Mouse (Mus musculus): ENCODE results near the gene Ccl26. TPM values are rescaled to one million over a fixed set of nuclear protein-coding genes. Genes with fewer than 3 reads are reported as not detected.
"Not testable (repeated sequence)": the region's sequence is repeated elsewhere in the genome, so short reads cannot be mapped to it uniquely, and the experiment has no call there.

The Ccl26 gene
- polyA plus RNA-seq (2015; fragmentation: Nextera tagmentation; extraction: Ambion mirVana), result not detected in 2 replicates

- Histone ChIP-seq H3K4me3 (replicated peaks; ENCODE audit: low read length) (no peak within 1 kb of the TSS), H3K36me3 (ENCODE audit: control insufficient read depth, insufficient read depth) (no peaks in the 10 kb centered on the region), H3K27ac (ENCODE audit: low read length) (no peak within 1 kb of the TSS), H3K4me2 (ENCODE audit: low read length) (no peak within 1 kb of the TSS), H3K9me3 (ENCODE audit: control insufficient read depth, low read length) (no peaks in the 10 kb centered on the region), H3K9ac (replicated peaks; ENCODE audit: low read depth, low read length) (no peak within 1 kb of the TSS), H3K27me3 (replicated peaks; ENCODE audit: control insufficient read depth, insufficient read depth, low read length) (no peaks in the 10 kb centered on the region), H3K4me1 (replicated peaks; ENCODE audit: control insufficient read depth, insufficient read depth, low read length) (no peaks in the 10 kb centered on the region)
- 89% methylated on average over 3 of the region's 3 CpGs for whole genome bisulfite sequencing
- ATAC-seq, result no peak
Measured at GRCm38 (mm10) chr5:135563469-135563868, at the start of gene Ccl26. TSS of gene Ccl26 (minus strand) at chr5:135563569.

GRCm38 (mm10) chr5:135609794-135610193 is 46.4 kb upstream of the Ccl26 start:
- WGBS, result 78% methylated on average over 4 of the region's 4 CpGs
- no peaks in the 10 kb centered on the region for H3K27me3 ChIP-seq (replicated peaks; ENCODE audit: control insufficient read depth, insufficient read depth, low read length)
- ATAC-seq, result no peak

GRCm38 (mm10) chr5:135607581-135607980 is 44.2 kb upstream of the Ccl26 start:
- H3K27ac ChIP-seq (ENCODE audit: low read length), result no peak overlapping the region
- H3K4me3 ChIP-seq (replicated peaks; ENCODE audit: low read length), result no peak overlapping the region
- ATAC-seq, result no peak
- H3K4me1 ChIP-seq (replicated peaks; ENCODE audit: control insufficient read depth, insufficient read depth, low read length), result no peaks in the 10 kb centered on the region
- H3K9ac ChIP-seq (replicated peaks; ENCODE audit: low read depth, low read length), result no peak overlapping the region
- H3K27me3 ChIP-seq (replicated peaks; ENCODE audit: control insufficient read depth, insufficient read depth, low read length), result no peaks in the 10 kb centered on the region
- WGBS, result 38% methylated on average over 1 of the region's 1 CpGs
- no peaks in the 10 kb centered on the region for H3K36me3 ChIP-seq (ENCODE audit: control insufficient read depth, insufficient read depth)
- no peak overlapping the region for H3K4me2 ChIP-seq (ENCODE audit: low read length)
- H3K9me3 ChIP-seq (ENCODE audit: control insufficient read depth, low read length), result peaks cover 3% of the 10 kb centered on the region; the same call in 1 of the 2 replicates

More at GRCm38 (mm10) chr5:135609794-135610193, 46.4 kb upstream of the Ccl26 start:
- Histone ChIP-seq H3K4me1 (replicated peaks; ENCODE audit: control insufficient read depth, insufficient read depth, low read length) (no peaks in the 10 kb centered on the region), H3K27ac (ENCODE audit: low read length) (no peak overlapping the region), H3K4me3 (replicated peaks; ENCODE audit: low read length) (no peak overlapping the region), H3K9ac (replicated peaks; ENCODE audit: low read depth, low read length) (no peak overlapping the region), H3K4me2 (ENCODE audit: low read length) (no peak overlapping the region), H3K9me3 (ENCODE audit: control insufficient read depth, low read length) (no peaks in the 10 kb centered on the region; the same call in 1 of the 2 replicates), H3K36me3 (ENCODE audit: control insufficient read depth, insufficient read depth) (no peaks in the 10 kb centered on the region)

- not testable (repeated sequence) for H3K9ac ChIP-seq (replicated peaks; ENCODE audit: low read depth, low read length); H3K36me3 ChIP-seq (ENCODE audit: control insufficient read depth, insufficient read depth); H3K9me3 ChIP-seq (ENCODE audit: control insufficient read depth, low read length); H3K27me3 ChIP-seq (replicated peaks; ENCODE audit: control insufficient read depth, insufficient read depth, low read length); H3K4me2 ChIP-seq (ENCODE audit: low read length); H3K27ac ChIP-seq (ENCODE audit: low read length); ATAC-seq; H3K4me3 ChIP-seq (replicated peaks; ENCODE audit: low read length); H3K4me1 ChIP-seq (replicated peaks; ENCODE audit: control insufficient read depth, insufficient read depth, low read length)
- no CpG with 5 or more reads among the region's 1 CpGs for WGBS
Measured at GRCm38 (mm10) chr5:135606717-135607116, 43.3 kb upstream of the Ccl26 start.

DNA sequence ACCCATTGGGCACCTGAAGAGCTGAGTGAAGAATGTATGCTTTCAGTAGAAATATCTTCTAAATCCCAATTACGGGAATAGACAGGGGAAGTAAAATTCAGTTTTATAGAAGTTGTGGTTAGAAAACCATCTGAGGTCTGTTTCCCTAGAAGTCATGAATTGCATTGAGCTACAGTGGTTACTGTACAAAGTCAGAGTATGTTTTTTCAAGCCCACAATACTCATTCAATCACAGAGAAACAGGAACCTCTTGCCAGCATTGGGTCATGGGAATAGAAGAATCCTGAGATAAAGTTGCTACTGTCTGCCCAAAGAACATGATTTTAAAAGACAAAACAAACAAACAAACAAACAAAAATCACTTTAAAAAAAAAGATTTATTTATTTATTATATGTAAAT is 41.3 kb upstream of the Ccl26 start:
- not testable (repeated sequence) for H3K27ac ChIP-seq (ENCODE audit: low read length); H3K4me1 ChIP-seq (replicated peaks; ENCODE audit: control insufficient read depth, insufficient read depth, low read length); H3K4me3 ChIP-seq (replicated peaks; ENCODE audit: low read length); H3K36me3 ChIP-seq (ENCODE audit: control insufficient read depth, insufficient read depth); H3K9ac ChIP-seq (replicated peaks; ENCODE audit: low read depth, low read length); H3K27me3 ChIP-seq (replicated peaks; ENCODE audit: control insufficient read depth, insufficient read depth, low read length); H3K9me3 ChIP-seq (ENCODE audit: control insufficient read depth, low read length); ATAC-seq; H3K4me2 ChIP-seq (ENCODE audit: low read length)
- no CpG with 5 or more reads among the region's 1 CpGs for WGBS

- no peak for ATAC-seq
- Histone ChIP-seq H3K27me3 (replicated peaks; ENCODE audit: control insufficient read depth, insufficient read depth, low read length) (no peaks in the 10 kb centered on the region), H3K9me3 (ENCODE audit: control insufficient read depth, low read length) (peaks cover 5% of the 10 kb centered on the region; the same call in 1 of the 2 replicates), H3K4me3 (replicated peaks; ENCODE audit: low read length) (no peak overlapping the region), H3K27ac (ENCODE audit: low read length) (no peak overlapping the region), H3K4me1 (replicated peaks; ENCODE audit: control insufficient read depth, insufficient read depth, low read length) (no peaks in the 10 kb centered on the region), H3K9ac (replicated peaks; ENCODE audit: low read depth, low read length) (no peak overlapping the region), H3K4me2 (ENCODE audit: low read length) (no peak overlapping the region), H3K36me3 (ENCODE audit: control insufficient read depth, insufficient read depth) (no peaks in the 10 kb centered on the region)
- 82% methylated on average over 12 of the region's 12 CpGs for WGBS
Measured at GRCm38 (mm10) chr5:135589996-135590784, 26.8 kb upstream of the Ccl26 start.

DNA sequence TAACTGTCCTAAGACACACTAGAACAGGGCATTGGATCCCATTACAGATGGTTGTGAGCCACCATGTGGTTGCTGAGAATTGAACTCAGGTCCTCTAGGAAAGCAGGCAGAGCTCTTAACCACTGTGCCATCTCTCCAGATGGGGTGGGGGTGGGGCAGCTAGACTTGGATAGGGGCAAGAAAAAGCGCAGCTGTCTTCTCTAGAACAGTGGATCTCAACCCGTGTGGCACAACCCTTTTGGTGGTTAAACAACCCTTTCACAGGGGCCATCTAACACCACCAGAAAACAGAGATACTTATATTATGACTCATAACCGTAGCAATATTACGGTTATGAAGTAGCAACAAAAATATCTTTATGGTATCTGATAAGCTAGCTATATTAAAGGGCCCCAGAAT is 24.4 kb upstream of the Ccl26 start:
- WGBS, result 89% methylated on average over 4 of the region's 4 CpGs
- peaks cover 5% of the 10 kb centered on the region; the same call in 1 of the 2 replicates for H3K9me3 ChIP-seq (ENCODE audit: control insufficient read depth, low read length)

DNA sequence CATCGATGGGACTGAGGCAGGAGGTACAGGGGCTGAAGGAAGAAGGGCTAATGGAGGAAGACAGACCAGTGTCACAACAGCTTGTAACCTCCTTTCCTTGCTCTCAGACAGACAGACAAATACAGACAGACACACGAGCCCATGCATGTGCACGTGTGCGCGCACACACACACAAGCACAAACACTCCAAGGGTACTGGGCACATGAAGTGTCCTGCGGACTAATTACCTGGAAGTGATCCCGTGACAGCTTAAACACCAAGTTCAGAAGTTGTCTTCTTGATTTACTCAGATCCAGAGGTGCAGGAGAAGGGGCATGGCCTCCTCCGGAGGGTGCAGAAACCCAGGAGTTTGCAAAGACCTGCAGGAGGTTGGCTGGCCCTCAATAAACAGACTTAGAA is 22.3 kb upstream of the Ccl26 start:
- WGBS, result 92% methylated on average over 8 of the region's 8 CpGs

More for the DNA sequence above, 24.4 kb upstream of the Ccl26 start:
- H3K36me3 ChIP-seq (ENCODE audit: control insufficient read depth, insufficient read depth), result no peaks in the 10 kb centered on the region
- H3K9ac ChIP-seq (replicated peaks; ENCODE audit: low read depth, low read length), result no peak overlapping the region
- H3K27ac ChIP-seq (ENCODE audit: low read length), result no peak overlapping the region
- H3K4me1 ChIP-seq (replicated peaks; ENCODE audit: control insufficient read depth, insufficient read depth, low read length), result no peaks in the 10 kb centered on the region
- no peak for ATAC-seq
- H3K4me3 ChIP-seq (replicated peaks; ENCODE audit: low read length), result no peak overlapping the region
- no peaks in the 10 kb centered on the region for H3K27me3 ChIP-seq (replicated peaks; ENCODE audit: control insufficient read depth, insufficient read depth, low read length)
- H3K4me2 ChIP-seq (ENCODE audit: low read length), result no peak overlapping the region

DNA sequence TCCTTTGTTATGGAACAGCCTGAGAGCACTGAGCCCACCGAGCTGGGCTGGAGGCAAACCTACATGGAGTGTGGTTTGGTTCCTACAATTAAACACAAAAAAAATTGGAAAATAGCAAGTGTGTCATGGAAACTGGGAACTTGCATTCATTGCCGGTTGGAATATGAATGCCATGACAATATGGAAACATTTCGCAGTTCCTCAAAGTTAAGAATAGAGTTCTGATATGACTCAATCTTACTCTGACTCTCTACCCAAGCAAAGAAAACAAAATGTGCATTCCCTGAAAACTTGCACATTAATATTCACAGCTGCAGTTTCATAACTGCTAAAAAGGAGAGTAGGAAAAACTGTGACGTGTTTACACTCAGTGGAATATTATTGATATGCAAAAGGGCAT is 19.0 kb upstream of the Ccl26 start:
- H3K4me2 ChIP-seq (ENCODE audit: low read length), result no peak overlapping the region
- H3K27me3 ChIP-seq (replicated peaks; ENCODE audit: control insufficient read depth, insufficient read depth, low read length), result no peaks in the 10 kb centered on the region
- no peaks in the 10 kb centered on the region for H3K36me3 ChIP-seq (ENCODE audit: control insufficient read depth, insufficient read depth)
- H3K4me1 ChIP-seq (replicated peaks; ENCODE audit: control insufficient read depth, insufficient read depth, low read length), result no peaks in the 10 kb centered on the region
- no peaks in the 10 kb centered on the region for H3K9me3 ChIP-seq (ENCODE audit: control insufficient read depth, low read length)
- H3K27ac ChIP-seq (ENCODE audit: low read length), result no peak overlapping the region
- no peak overlapping the region for H3K9ac ChIP-seq (replicated peaks; ENCODE audit: low read depth, low read length)
- 86% methylated on average over 4 of the region's 4 CpGs for WGBS
- no peak overlapping the region for H3K4me3 ChIP-seq (replicated peaks; ENCODE audit: low read length)
- no peak for ATAC-seq

More for the DNA sequence above, 22.3 kb upstream of the Ccl26 start:
- Histone ChIP-seq H3K9me3 (ENCODE audit: control insufficient read depth, low read length) (peaks cover 2% of the 10 kb centered on the region; the same call in 1 of the 2 replicates), H3K4me2 (ENCODE audit: low read length) (no peak overlapping the region), H3K36me3 (ENCODE audit: control insufficient read depth, insufficient read depth) (no peaks in the 10 kb centered on the region), H3K27me3 (replicated peaks; ENCODE audit: control insufficient read depth, insufficient read depth, low read length) (no peaks in the 10 kb centered on the region), H3K4me3 (replicated peaks; ENCODE audit: low read length) (no peak overlapping the region), H3K9ac (replicated peaks; ENCODE audit: low read depth, low read length) (no peak overlapping the region), H3K4me1 (replicated peaks; ENCODE audit: control insufficient read depth, insufficient read depth, low read length) (no peaks in the 10 kb centered on the region), H3K27ac (ENCODE audit: low read length) (no peak overlapping the region)
- ATAC-seq, result no peak
